Mouse (Mus musculus): Measurements from ENCODE around the gene Mfge8. TPM values are rescaled to one million over a fixed set of nuclear protein-coding genes. Genes with fewer than 3 reads are reported as not detected.

The Mfge8 gene
- 147 and 197 TPM in 2 replicates for polyA plus RNA-seq (2012; rRNA removed)

DNA sequence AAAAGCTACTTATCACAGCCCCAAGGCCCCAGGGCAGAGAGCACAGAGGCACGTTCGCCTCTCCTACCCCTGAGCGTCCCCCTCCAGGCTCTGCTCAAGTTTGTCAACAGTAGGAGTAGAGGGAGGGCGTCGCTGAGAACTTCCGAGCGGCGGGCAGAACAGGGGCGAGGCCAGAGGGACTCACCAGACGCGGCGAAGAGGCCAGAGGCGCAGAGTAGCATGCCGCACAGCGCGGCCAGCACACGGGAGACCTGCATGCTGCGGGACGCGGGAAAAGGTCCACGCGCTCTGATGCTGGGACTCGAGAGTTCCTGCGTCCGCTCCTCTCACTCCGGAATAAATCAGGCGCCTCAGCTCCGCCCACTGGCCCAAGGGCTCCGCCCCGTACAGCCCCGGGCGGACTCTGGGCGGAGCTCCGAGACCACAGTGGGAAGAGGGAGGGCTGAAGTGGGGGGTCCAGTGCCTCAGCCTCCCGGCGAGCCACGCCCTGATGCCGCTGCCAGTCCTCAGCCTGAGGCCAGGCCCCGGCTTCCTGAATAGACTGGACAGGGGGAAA is at the start of gene Mfge8:
Gene Mfge8, minus strand, starts transcription at position 350 of the 556 bp plus-strand sequence.

DNA sequence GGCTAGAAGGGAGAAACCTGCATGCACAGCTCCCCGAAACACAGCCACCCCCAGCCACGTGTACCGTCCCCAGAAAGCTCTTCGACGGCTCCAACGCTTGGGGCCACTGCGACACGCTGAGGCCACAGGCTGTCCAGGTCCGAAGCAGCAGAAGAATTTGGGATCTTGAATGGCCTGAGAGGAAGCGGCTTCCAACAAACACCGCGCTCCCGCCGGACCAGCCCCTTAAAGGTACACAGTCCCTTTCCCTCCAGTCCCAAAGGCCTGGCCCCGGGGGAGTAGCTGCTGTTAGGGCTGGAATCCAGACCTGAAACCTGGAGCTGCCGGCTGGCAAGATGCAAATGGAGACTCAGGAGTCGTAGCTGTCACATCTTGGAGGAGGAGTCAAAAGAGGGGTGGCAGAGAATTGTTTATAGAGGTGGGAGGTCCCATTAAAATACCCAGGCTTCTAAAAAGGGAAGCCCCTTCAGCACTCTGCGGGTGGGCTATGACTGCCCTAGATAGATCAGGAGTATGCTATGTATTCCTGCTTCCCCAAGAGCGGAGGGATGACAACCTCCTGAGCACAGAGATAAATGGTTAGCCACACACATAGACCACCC is 17.9 kb downstream of the Mfge8 start, which contains the start of gene Hapln3:
Gene Hapln3, minus strand, starts transcription at position 176 of the 602 bp plus-strand sequence.

Other genes with a start within 250 kb of the Mfge8 start
- gene Isg20, start 235.6 kb downstream of the Mfge8 start, polyA plus RNA-seq (2012; rRNA removed) = 16.7 and 20.6 TPM in 2 replicates
- gene Acan, start 95.6 kb downstream of the Mfge8 start, polyA plus RNA-seq (2012; rRNA removed) = not detected in 2 replicates
- gene Hapln3, start 18.0 kb downstream of the Mfge8 start, polyA plus RNA-seq (2012; rRNA removed) = 0.13 and 0.17 TPM in 2 replicates
- 22.7 and 33.5 TPM in 2 replicates for gene Abhd2, start 124.1 kb upstream of the Mfge8 start, polyA plus RNA-seq (2012; rRNA removed)
- gene Rlbp1, start 238.0 kb upstream of the Mfge8 start, polyA plus RNA-seq (2012; rRNA removed) = 0.10 TPM in 1 of 2 replicates, not detected in the other
- 0.26 and 0.33 TPM in 2 replicates for gene Fanci, start 242.9 kb upstream of the Mfge8 start, polyA plus RNA-seq (2012; rRNA removed)